Mouse (Mus musculus) heart, embryonic 11.5 days (tissue): ENCODE measurements around the gene Pck2. TPM values are rescaled to one million over a fixed set of nuclear protein-coding genes. Genes with fewer than 3 reads are reported as not detected.
A peak's percentile ranks its signal among the peaks of the same experiment; 100 is the strongest.

ENCODE experiments used
- ATAC-seq: fragments of 200-750 bp; cut with Nextera tagmentation; replicated peaks from 2 replicates; pipeline ENCODE4 v1.8.0; 2017; ENCODE audit warnings: moderate library complexity; ENCODE audit not compliant: insufficient number of reproducible peaks, low FRiP score, low TSS enrichment
- H3K27ac ChIP-seq: fragments of 300-500 bp; sonication (generic); 2 replicates; pipeline ENCODE4 v1.5.1; 2014; ENCODE audit warnings: mild to moderate bottlenecking, low read depth, low read length
- H3K27me3 ChIP-seq: fragments of 300-500 bp; sonication (generic); 2 replicates; pipeline ENCODE4 v1.6.1; 2014; ENCODE audit warnings: mild to moderate bottlenecking, low read length, mixed read lengths; ENCODE audit not compliant: control insufficient read depth, insufficient read depth
- H3K36me3 ChIP-seq: fragments of 300-500 bp; sonication (generic); 2 replicates; pipeline ENCODE4 v1.6.1; 2014; ENCODE audit warnings: mild to moderate bottlenecking, low read length, moderate library complexity, mixed read lengths; ENCODE audit not compliant: control insufficient read depth, insufficient read depth
- H3K4me1 ChIP-seq: fragments of 300-500 bp; sonication (generic); 2 replicates; pipeline ENCODE4 v1.6.1; 2014; ENCODE audit warnings: low read length; ENCODE audit not compliant: control insufficient read depth, insufficient read depth
- H3K4me2 ChIP-seq: fragments of 300-500 bp; sonication (generic); 2 replicates; pipeline ENCODE4 v1.6.1; 2014; ENCODE audit warnings: mild to moderate bottlenecking, moderate library complexity
- H3K4me3 ChIP-seq: fragments of 300-500 bp; sonication (generic); 2 replicates; pipeline ENCODE4 v1.5.1; 2014; ENCODE audit warnings: low read depth, low read length
- H3K9ac ChIP-seq: fragments of 300-500 bp; sonication (generic); 2 replicates; pipeline ENCODE4 v1.6.1; 2014; ENCODE audit warnings: mild to moderate bottlenecking, low read depth, low read length, moderate library complexity
- H3K9me3 ChIP-seq: fragments of 300-500 bp; sonication (generic); replicated peaks from 2 replicates; pipeline ENCODE4 v1.6.1; 2016; ENCODE audit warnings: low read length; ENCODE audit not compliant: control insufficient read depth
- WGBS: fragments of 180-500 bp; shearing (Covaris S2); extraction: QIAGEN DNeasy Blood & Tissue Kit; methylation state at CpG from one replicate; pipeline ENCODE4 v1.1.7; 2014; ENCODE audit not compliant: insufficient replicate concordance; 5-methylcytosine and 5-hydroxymethylcytosine counted together
- polyA plus RNA-seq: library from polyadenylated mRNA; unstranded; fragments of >200 nt; fragmentation: Nextera tagmentation; extraction: Ambion mirVana; gene quantifications from 2 replicates; pipeline ENCODE4 v1.2.1, GENCODE M21; 2014

The Pck2 gene
- polyA plus RNA-seq, 1 experiment from 2014 or later: 28.0 TPM

DNA sequence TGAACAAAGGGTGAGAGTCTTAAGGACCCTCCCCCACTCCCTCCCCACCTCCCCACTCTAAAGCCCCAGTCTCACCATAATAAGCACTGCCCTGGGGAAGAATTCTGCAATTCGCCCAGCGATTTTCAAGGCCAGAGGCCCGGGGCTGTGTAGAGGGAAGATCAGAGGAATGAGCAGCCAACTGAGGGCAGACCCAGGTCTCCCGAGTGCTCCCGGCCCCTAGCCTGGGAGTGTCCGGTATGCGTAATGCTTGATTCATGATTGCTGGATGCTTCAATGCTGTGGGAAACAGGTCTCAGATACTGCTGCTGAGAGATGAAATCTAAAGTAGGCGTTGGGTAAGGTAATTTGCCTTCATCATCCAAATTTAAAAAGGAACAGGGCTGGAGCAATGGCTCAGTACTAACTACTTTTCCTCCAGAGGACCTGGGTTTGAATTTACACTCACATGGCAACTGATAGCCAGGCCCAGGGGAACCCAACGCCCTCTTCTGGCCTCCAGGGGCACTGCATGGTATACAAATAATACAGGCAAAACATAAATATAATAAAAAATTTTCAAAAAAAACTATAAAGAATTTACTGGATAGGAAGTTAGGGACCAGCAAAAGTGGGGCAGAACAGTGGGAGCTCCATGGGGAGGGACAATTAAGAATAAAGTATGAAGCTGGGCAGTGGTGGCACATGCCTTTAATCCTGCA is 42.1 kb downstream of the Pck2 start:
- H3K4me2 ChIP-seq: no peak overlapping the region
- no peak overlapping the region for H3K9ac ChIP-seq

DNA sequence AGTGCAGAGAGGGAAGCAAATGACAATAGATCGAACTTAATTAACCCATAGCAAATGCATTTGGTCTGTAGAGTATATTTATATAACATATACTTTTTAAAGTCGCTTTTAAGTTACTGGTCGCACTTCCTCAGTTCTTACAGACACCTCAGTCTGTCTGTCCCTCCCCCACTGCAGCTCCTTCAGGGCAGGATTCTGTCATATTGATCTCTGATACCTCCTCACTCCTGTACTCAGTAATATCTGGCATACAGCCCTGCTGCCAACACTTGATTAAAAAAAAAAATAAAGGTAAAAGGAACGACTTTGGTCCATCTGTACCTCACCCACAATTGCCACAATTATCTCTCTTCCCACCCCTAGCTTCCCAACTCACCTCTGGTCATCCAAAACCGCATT is 44.2 kb downstream of the Pck2 start:
- no peak for ATAC-seq
- WGBS: 34% methylated on average over 5 of the region's 5 CpGs
- Histone ChIP-seq H3K36me3 (peaks cover 11% of the 10 kb centered on the region; the same call in 1 of the 2 replicates), H3K4me1 (0 out of 2 replicates have a peak, but pooled peaks cover 9% of the 10 kb centered on the region), H3K9ac (peak overlapping the region; percentile 74), H3K9me3 (no peaks in the 10 kb centered on the region), H3K4me2 (peak overlapping the region; percentile 75), H3K27me3 (no peaks in the 10 kb centered on the region), H3K27ac (peak overlapping the region; percentile 64), H3K4me3 (peak overlapping the region; percentile 51)

More for the DNA sequence above, 42.1 kb downstream of the Pck2 start:
- H3K27ac ChIP-seq: no peak overlapping the region
- H3K36me3 ChIP-seq: peaks cover 10% of the 10 kb centered on the region; the same call in 1 of the 2 replicates
- no peaks in the 10 kb centered on the region for H3K9me3 ChIP-seq
- 76% methylated on average over 9 of the region's 9 CpGs for WGBS
- H3K4me3 ChIP-seq: no peak overlapping the region
- no peak for ATAC-seq
- H3K27me3 ChIP-seq: no peaks in the 10 kb centered on the region
- peaks cover 18% of the 10 kb centered on the region for H3K4me1 ChIP-seq

DNA sequence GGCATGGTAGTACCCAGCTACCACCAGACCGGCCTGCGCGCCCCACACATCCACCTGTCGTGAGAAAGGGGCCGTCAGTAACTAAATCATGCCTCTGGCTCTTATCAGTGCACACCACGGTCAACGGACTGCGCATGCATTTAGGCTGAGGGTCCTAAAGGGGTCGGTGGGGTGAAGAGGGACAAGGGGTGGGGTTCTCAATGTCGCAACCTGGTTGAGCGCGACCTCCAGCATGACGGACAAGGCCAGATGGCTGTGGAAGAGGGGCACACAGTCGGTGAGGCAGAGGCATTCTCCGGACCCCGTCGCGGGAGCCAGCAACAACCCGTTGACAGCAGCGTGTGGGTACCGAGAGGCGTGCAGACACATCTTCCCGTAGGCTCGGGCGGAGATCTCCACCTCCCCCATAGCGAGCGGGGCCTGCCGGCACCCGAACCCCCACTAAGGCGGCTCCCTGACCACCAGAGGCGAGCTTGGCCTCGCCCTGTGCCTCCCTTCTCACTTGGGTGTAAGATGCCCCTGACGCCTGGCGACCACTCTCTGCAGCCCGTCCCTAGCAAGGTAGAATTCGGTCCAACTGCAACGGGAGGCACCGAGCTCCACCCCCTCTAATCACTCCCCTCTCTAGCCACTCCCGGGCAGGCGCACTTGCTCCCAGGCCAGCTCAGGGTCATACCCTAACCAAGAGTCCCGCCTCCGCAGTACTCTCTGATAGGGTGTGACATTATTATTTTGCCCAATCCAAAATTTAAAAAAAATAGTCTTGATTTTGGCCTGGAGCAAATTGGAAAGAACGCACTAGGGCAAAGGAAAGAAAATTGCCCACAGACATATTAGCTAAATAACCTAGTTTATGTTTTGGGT is 44.9 kb downstream of the Pck2 start, which contains the start of gene Emc9:
Gene Emc9 (minus strand): TSS at position 601 of the 864 bp plus-strand sequence.
- peak; percentile 86 for ATAC-seq
- Histone ChIP-seq H3K9ac (peak within 1 kb of the TSS; percentile 74), H3K4me1 (peaks cover 12% of the 10 kb centered on the region), H3K27ac (peak within 1 kb of the TSS; percentile 64), H3K4me2 (peak within 1 kb of the TSS; percentile 75), H3K4me3 (peak within 1 kb of the TSS; percentile 51), H3K36me3 (peaks cover 9% of the 10 kb centered on the region; the same call in 1 of the 2 replicates), H3K27me3 (no peaks in the 10 kb centered on the region), H3K9me3 (no peaks in the 10 kb centered on the region)
- WGBS: 3% methylated on average over 43 of the region's 43 CpGs

DNA sequence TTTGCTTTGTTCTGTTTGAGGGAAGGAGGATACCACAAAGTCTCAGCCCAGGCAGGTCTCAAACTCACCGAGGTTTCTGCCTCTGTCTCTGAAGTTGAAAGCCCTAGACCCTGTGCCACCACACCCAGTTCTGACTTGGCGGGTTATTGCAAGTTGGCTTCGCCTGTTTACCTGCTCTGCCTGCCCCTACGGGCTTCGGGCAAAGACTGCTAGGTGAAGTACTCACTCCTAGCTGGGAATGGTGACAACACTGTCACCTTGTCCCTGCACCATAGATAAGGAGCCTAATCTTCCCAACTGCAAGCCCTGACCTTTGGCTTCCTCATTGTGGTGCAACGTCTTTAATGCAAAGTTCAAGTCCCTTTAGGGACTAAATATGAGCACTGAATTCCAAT is 45.5 kb downstream of the Pck2 start:
- H3K4me3 ChIP-seq: peak overlapping the region; percentile 51
- H3K27me3 ChIP-seq: no peaks in the 10 kb centered on the region
- H3K4me1 ChIP-seq: peaks cover 15% of the 10 kb centered on the region
- WGBS: 51% methylated on average over 6 of the region's 6 CpGs
- H3K9me3 ChIP-seq: no peaks in the 10 kb centered on the region
- H3K9ac ChIP-seq: peak overlapping the region; percentile 7; the same call in 1 of the 2 replicates
- H3K27ac ChIP-seq: peak overlapping the region; percentile 64
- no peak for ATAC-seq
- peaks cover 4% of the 10 kb centered on the region; the same call in 1 of the 2 replicates for H3K36me3 ChIP-seq
- peak overlapping the region; percentile 75 for H3K4me2 ChIP-seq

DNA sequence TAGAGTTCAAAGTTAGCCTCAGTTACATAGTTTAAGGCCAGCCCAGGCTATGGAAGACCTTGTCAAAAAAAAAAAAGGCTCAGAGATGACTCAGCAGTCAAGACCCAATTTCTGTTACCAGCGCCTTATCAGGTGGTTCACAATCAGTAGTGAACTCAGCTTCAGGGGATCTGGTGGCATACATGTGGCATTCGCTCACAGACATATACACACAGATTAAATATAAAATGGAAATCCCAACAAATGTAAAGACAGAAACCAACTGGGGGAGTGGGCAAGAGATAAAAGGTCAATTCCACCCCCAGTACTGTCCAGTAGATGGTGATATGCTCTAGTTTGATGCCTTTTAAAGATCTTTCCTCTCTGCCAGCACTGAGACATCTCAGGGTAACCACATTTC is 46.1 kb downstream of the Pck2 start:
- H3K9ac ChIP-seq: peak overlapping the region; percentile 7; the same call in 1 of the 2 replicates
- 0 out of 2 replicates have a peak, but pooled peaks cover 2% of the 10 kb centered on the region for H3K36me3 ChIP-seq
- H3K27ac ChIP-seq: peak overlapping the region; percentile 64
- H3K27me3 ChIP-seq: no peaks in the 10 kb centered on the region
- ATAC-seq: no peak
- H3K4me3 ChIP-seq: no peak overlapping the region
- H3K4me2 ChIP-seq: no peak overlapping the region
- WGBS: 70% methylated on average over 2 of the region's 2 CpGs
- H3K4me1 ChIP-seq: peaks cover 15% of the 10 kb centered on the region
- no peaks in the 10 kb centered on the region for H3K9me3 ChIP-seq

DNA sequence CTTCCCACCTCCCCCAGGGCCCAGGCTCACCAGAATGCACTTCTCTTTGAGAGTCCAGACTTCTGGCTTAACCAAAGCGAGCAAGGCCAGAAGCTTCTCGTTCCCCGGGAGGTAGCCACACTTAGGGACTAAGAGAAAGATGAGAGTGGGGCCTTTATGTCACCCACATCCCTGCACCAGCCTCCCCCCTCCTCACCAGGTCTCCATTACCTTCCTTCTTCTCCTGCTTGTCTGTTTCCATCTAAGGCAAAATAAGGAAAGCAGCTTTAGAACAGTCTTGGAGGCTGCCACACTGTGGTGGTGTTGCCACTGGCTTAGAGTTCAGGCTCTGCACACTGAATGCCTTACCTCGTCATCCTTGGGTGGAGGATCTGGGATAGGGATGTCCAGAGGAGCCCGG is 49.2 kb downstream of the Pck2 start:
- Histone ChIP-seq H3K36me3 (peaks cover 4% of the 10 kb centered on the region; the same call in 1 of the 2 replicates), H3K27me3 (no peaks in the 10 kb centered on the region), H3K4me1 (peaks cover 28% of the 10 kb centered on the region), H3K9ac (no peak overlapping the region), H3K4me3 (no peak overlapping the region), H3K9me3 (no peaks in the 10 kb centered on the region), H3K27ac (no peak overlapping the region), H3K4me2 (no peak overlapping the region)
- no peak for ATAC-seq
- WGBS: 90% methylated on average over 5 of the region's 5 CpGs

DNA sequence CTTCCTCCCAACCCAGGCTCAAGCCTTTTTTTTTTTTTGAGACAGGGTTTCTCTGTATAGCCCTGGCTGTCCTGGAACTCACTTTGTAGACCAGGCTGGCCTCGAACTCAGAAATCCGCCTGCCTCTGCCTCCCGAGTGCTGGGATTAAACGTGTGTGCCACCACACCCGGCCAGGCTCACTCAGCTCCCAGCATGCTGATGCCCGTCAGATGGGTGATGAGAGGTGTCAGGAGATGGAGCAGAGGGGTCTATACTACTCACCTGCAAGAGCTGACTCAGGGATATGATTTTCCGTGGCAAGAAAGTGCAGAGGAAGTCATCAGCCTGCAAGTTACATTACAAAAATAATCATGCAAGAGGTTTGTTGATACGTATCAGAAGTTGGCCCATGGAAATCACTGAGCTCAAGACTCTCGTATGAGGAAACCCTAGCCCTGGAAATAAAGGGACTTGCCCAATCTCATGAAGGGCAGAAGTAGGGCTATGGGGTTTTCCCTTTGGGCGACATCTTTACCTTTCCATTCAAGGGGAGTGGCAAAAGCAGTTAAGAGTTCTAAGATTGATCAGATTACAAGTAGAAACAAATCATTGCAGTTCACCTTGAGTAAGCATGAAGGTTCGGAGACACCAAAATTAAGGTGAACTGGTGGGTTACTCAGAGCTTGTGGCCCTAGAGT is 49.8 kb downstream of the Pck2 start:
- peak overlapping the region; percentile 78 for H3K4me3 ChIP-seq
- 79% methylated on average over 11 of the region's 11 CpGs for WGBS
- H3K9me3 ChIP-seq: no peaks in the 10 kb centered on the region
- H3K36me3 ChIP-seq: peaks cover 9% of the 10 kb centered on the region
- H3K9ac ChIP-seq: peak overlapping the region; percentile 85; the same call in 1 of the 2 replicates
- no peaks in the 10 kb centered on the region for H3K27me3 ChIP-seq
- peak overlapping the region; percentile 98; the same call in 1 of the 2 replicates for H3K27ac ChIP-seq
- peaks cover 23% of the 10 kb centered on the region for H3K4me1 ChIP-seq
- peak overlapping the region; percentile 98 for H3K4me2 ChIP-seq
- no peak for ATAC-seq

DNA sequence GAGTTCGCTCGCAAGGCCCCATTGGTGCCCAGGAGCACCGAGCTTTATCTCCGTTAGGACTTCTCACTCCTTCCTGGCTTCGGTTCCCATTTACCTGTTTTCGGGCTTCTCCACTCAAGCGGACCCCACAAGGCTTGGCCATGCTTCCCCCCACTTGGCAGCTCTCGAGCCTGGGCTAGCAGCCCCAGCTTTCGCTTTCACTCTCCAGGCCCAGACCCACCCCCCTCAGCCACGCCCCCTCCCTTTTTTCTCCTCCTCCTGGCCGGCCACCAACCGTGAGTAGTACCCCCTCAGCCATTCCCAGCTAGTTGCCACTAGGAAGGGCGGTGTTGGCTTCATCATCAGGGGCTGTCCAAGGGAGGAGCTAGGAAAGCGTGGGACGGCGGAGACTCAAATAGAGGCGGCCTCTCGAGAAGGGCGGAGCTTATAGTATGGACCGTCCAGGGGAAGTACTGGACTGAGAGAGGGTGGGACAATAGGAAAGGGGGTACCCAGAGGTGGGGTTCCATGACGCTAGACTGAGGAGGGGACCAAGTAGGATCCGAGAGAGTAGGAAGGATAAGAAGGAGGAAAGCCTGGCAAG is 50.8 kb downstream of the Pck2 start, which contains the start of gene Psme2:
Gene Psme2 (minus strand): TSS at position 366 of the 583 bp plus-strand sequence.
- Histone ChIP-seq H3K27me3 (no peaks in the 10 kb centered on the region), H3K27ac (peak within 1 kb of the TSS; percentile 98), H3K36me3 (peaks cover 17% of the 10 kb centered on the region), H3K4me1 (peaks cover 19% of the 10 kb centered on the region), H3K9me3 (no peaks in the 10 kb centered on the region), H3K9ac (peak within 1 kb of the TSS; percentile 85), H3K4me3 (peak within 1 kb of the TSS; percentile 78), H3K4me2 (peak within 1 kb of the TSS; percentile 98)
- ATAC-seq: peak; percentile 96
- 1% methylated on average over 22 of the region's 22 CpGs for WGBS
